Comparison of ENCODE assay signal across 13 mouse cellular contexts in the genomic region with DNA sequence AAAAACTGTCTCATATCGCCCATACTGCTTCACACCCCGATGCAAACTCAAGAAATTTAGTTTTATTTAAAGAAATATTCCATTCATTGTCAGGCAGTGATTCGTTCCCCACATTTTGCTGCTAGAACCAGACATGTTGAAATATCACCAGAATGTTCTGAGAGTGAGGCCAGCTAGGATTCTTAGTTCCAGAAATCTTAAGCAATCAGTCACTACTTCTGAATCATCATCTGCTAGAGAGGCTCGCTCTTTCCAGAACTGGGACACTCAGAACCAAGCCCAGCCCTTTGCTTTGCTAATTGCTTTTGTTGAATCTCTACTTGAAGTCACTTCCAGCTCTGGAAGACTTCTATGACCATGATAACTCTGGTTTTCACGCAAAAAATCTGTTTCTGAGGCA. TPM values are rescaled to one million over a fixed set of nuclear protein-coding genes. Genes with fewer than 3 reads are reported as not detected.
DNase-seq lines count a peak whose midpoint lies in the region; ATAC-seq and TF ChIP-seq lines count a peak whose summit lies in the region.
"Had no signal": no experiment of that assay in that cellular context is flagged by ENCODE, and none has a peak within 500 bp of the region (broad histone marks: within the 10 kb centered on the region; RNA-seq: fewer than 3 reads in every experiment).

No protein-coding gene starts in this region.

- H3K27ac ChIP-seq in kidney, embryonic 14.5 days (ENCODE audit: low read depth, low read length) = peak overlapping the region; percentile 73; the same call in 1 of the 2 replicates
- H3K27ac ChIP-seq: forebrain, embryonic 13.5 days had no signal

- peaks cover 37% of the 10 kb centered on the region for H3K4me1 ChIP-seq in kidney, embryonic 14.5 days (ENCODE audit: control insufficient read depth, insufficient read depth, low read length)
- H3K4me1 ChIP-seq: megakaryocyte, embryonic 14.5 days had no signal

- H3K36me3 ChIP-seq in kidney, embryonic 14.5 days (ENCODE audit: control insufficient read depth, insufficient read depth, low read length) = peaks cover 4% of the 10 kb centered on the region; the same call in 1 of the 2 replicates
- H3K36me3 ChIP-seq in myocyte (ENCODE audit: control insufficient read depth, insufficient read depth) = no peaks in the 10 kb centered on the region

- H3K9me3 ChIP-seq in kidney, embryonic 14.5 days (ENCODE audit: control insufficient read depth, low read length) = no peaks in the 10 kb centered on the region
- H3K9me3 ChIP-seq: forebrain, embryonic 13.5 days; megakaryocyte, embryonic 14.5 days had no signal

- no peak for ATAC-seq in kidney, embryonic 14.5 days (ENCODE audit: low FRiP score, low TSS enrichment)
- ATAC-seq: activated CD4-positive, CD25-positive, alpha-beta regulatory T cell, adult 4 months; forebrain, embryonic 13.5 days had no signal

- TF ChIP-seq POLR2A in myocyte (IDR thresholded peaks at IDR 0.05; ENCODE audit: insufficient read length, low read depth) = no peak

- H3K4me3 ChIP-seq in kidney, embryonic 14.5 days (ENCODE audit: low read length) = no peak overlapping the region
- H3K4me3 ChIP-seq in myocyte = no peak overlapping the region
- H3K4me3 ChIP-seq: forebrain, embryonic 13.5 days; megakaryocyte, embryonic 14.5 days had no signal

- no peak overlapping the region for H3K9ac ChIP-seq in kidney, embryonic 14.5 days (ENCODE audit: low read depth, low read length)
- H3K9ac ChIP-seq: forebrain, embryonic 13.5 days had no signal

- DNase-seq in adrenal gland, adult (ENCODE audit: inconsistent age in 2 of 2, low spot score in 1 of 2) = peak; percentile 40 to 85
- no peak for DNase-seq in adrenal gland, adult 18-20 months (ENCODE audit: low spot score in 2 of 2)
- no peak for DNase-seq in kidney, adult 8-10 months
- peak; percentile 54 for DNase-seq in brain, adult 2 months (ENCODE audit: low read depth, low spot score)
- no peak for DNase-seq in left cerebral cortex, adult 9 months (ENCODE audit: low spot score in 2 of 2)
- DNase-seq in cerebellum, postnatal 4 days (ENCODE audit: low spot score in 2 of 2) = no peak
- DNase-seq: gastrocnemius, postnatal 36 days; right cerebral cortex, postnatal 25 days had no signal

- H3K27me3 ChIP-seq in kidney, embryonic 14.5 days (ENCODE audit: control insufficient read depth, insufficient read depth, low read length) = no peaks in the 10 kb centered on the region
- no peaks in the 10 kb centered on the region for H3K27me3 ChIP-seq in myocyte (ENCODE audit: control insufficient read depth, insufficient read depth, insufficient read length)
- H3K27me3 ChIP-seq: forebrain, embryonic 13.5 days; megakaryocyte, embryonic 14.5 days had no signal

- 63% methylated on average over 5 of the region's 5 CpGs for WGBS in kidney, embryonic 14.5 days

- no peak overlapping the region for H3ac ChIP-seq in myocyte (ENCODE audit: control insufficient read depth, insufficient read length)

- no peaks in the 10 kb centered on the region for H3K79me2 ChIP-seq in myocyte (ENCODE audit: control insufficient read depth, insufficient read depth)

- H3K4me2 ChIP-seq in kidney, embryonic 14.5 days (replicated peaks; ENCODE audit: low read depth, low read length) = no peak overlapping the region
- no peak overlapping the region for H3K4me2 ChIP-seq in myocyte (ENCODE audit: low read depth)
- H3K4me2 ChIP-seq: forebrain, embryonic 13.5 days had no signal

TF ChIP-seq in myocyte, 11 proteins besides CTCF, POLR2A, EP300 and RAD21:
- peak; percentile 62 for TF ChIP-seq CEBPB (IDR thresholded peaks at IDR 0.05; ENCODE audit: insufficient read depth, poor library complexity, severe bottlenecking)
- TF ChIP-seq REST (IDR thresholded peaks at IDR 0.05; ENCODE audit: insufficient read depth, insufficient read length) = no peak
- TF ChIP-seq USF1 (IDR thresholded peaks at IDR 0.05; ENCODE audit: low read depth) = no peak
TF ChIP-seq in myocyte: peak in this region for 1.

RNA-seq across cellular contexts. Expression of gene Traf3ip2, which starts 27.0 kb away (rescaled TPM):
- total RNA-seq in adrenal gland, adult 18-20 months (2021) = 10 to 100 TPM; 10.6 to 15.0 TPM
- polyA plus RNA-seq in kidney, embryonic 14.5 days (2014; fragmentation: Nextera tagmentation; extraction: Ambion mirVana) = 16.6 and 19.6 TPM in 2 replicates
- 4.2 TPM for polyA plus RNA-seq in myocyte (2012; fragmentation: generic; extraction: Trizol)

Comparison
In these comparisons a context has a peak if more than half of its experiments do, and no peak if none do; other contexts are left out.
1. DNase-seq: peak in adrenal gland, adult (2 of 2) and brain, adult 2 months (single experiment); none in adrenal gland, adult 18-20 months (0 of 2), kidney, adult 8-10 months (0 of 2), left cerebral cortex, adult 9 months (0 of 2) and cerebellum, postnatal 4 days (0 of 2).